Mouse (Mus musculus) forebrain, embryonic 16.5 days (tissue): ENCODE data around the gene Slc22a3. TPM values are rescaled to one million over a fixed set of nuclear protein-coding genes. Genes with fewer than 3 reads are reported as not detected.
A peak's percentile ranks its signal among the peaks of the same experiment; 100 is the strongest.

Source experiments
- ATAC-seq: fragments of 200-750 bp; cut with Nextera tagmentation; 2 replicates; pipeline ENCODE4 v1.8.0; 2017; ENCODE audit warnings: mild to moderate bottlenecking, moderate library complexity
- H3K27ac ChIP-seq: fragments of 300-500 bp; sonication (generic); 2 replicates; pipeline ENCODE4 v1.5.1; 2014; ENCODE audit warnings: low read length, control low read depth
- H3K27me3 ChIP-seq: fragments of 300-500 bp; sonication (generic); replicated peaks from 2 replicates; pipeline ENCODE4 v1.6.1; 2014; ENCODE audit warnings: low read length; ENCODE audit not compliant: control insufficient read depth, insufficient read depth
- H3K36me3 ChIP-seq: fragments of 300-500 bp; sonication (generic); 2 replicates; pipeline ENCODE4 v1.6.1; 2014; ENCODE audit not compliant: control insufficient read depth, insufficient read depth
- H3K4me1 ChIP-seq: fragments of 300-500 bp; sonication (generic); replicated peaks from 2 replicates; pipeline ENCODE4 v1.6.1; 2014; ENCODE audit warnings: low read length; ENCODE audit not compliant: control insufficient read depth, insufficient read depth
- H3K4me2 ChIP-seq: fragments of 300-500 bp; sonication (generic); 2 replicates; pipeline ENCODE4 v1.6.1; 2014; ENCODE audit warnings: mild to moderate bottlenecking, low read length, control low read depth
- H3K4me3 ChIP-seq: fragments of 300-500 bp; sonication (generic); replicated peaks from 2 replicates; pipeline ENCODE4 v1.5.1; 2014; ENCODE audit warnings: mild to moderate bottlenecking, low read length, control low read depth
- H3K9ac ChIP-seq: fragments of 300-500 bp; sonication (generic); replicated peaks from 2 replicates; pipeline ENCODE4 v1.6.1; 2014; ENCODE audit warnings: low read depth, low read length, control low read depth
- H3K9me3 ChIP-seq: fragments of 300-500 bp; sonication (generic); 2 replicates; pipeline ENCODE4 v1.6.1; 2016; ENCODE audit warnings: low read length; ENCODE audit not compliant: control insufficient read depth
- WGBS: fragments of 180-500 bp; shearing (Covaris S2); extraction: QIAGEN DNeasy Blood & Tissue Kit; methylation state at CpG from one replicate; pipeline ENCODE4 v1.1.7; 2014; 5-methylcytosine and 5-hydroxymethylcytosine counted together
- polyA plus RNA-seq: library from polyadenylated mRNA; unstranded; fragments of >200 nt; fragmentation: Nextera tagmentation; extraction: Ambion mirVana; gene quantifications from 2 replicates; pipeline ENCODE4 v1.2.1, GENCODE M21; 2015

Slc22a3 gene
- polyA plus RNA-seq, 1 experiment from 2014 or later, result 1.1 TPM

GRCm38 (mm10) chr17:12416250-12416895 lies 91.1 kb downstream of the Slc22a3 start:
- no peaks in the 10 kb centered on the region for H3K4me1 ChIP-seq
- no peaks in the 10 kb centered on the region for H3K27me3 ChIP-seq
- no peak overlapping the region for H3K9ac ChIP-seq
- peak; percentile 58 for ATAC-seq
- no peak overlapping the region for H3K4me3 ChIP-seq
- no peaks in the 10 kb centered on the region for H3K9me3 ChIP-seq
- H3K36me3 ChIP-seq, result no peaks in the 10 kb centered on the region
- WGBS, result 42% methylated on average over 6 of the region's 6 CpGs
- H3K27ac ChIP-seq, result no peak overlapping the region
- no peak overlapping the region for H3K4me2 ChIP-seq

DNA sequence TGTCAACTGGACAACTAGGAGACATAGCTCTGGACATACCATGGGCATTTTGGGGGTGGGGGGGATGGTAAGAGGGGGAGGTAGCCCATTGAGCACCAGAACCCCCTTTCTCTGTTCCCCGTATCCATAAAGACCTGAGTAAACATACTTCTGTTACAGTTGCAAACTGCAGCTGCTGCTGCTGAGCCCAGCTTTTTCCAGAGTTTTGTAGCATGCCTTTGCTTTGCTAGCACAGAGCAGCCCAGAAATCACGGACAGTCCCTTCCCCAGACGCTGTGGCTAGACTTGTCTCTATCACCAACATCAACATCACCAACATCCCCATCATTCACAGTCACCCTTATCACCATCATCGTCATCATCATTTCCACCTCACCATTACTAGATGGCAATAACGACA lies 91.8 kb downstream of the Slc22a3 start:
- H3K27ac ChIP-seq, result no peak overlapping the region
- H3K4me3 ChIP-seq, result no peak overlapping the region
- no peak overlapping the region for H3K4me2 ChIP-seq
- H3K36me3 ChIP-seq, result no peaks in the 10 kb centered on the region
- H3K9me3 ChIP-seq, result no peaks in the 10 kb centered on the region
- WGBS, result 76% methylated on average over 5 of the region's 5 CpGs
- H3K4me1 ChIP-seq, result no peaks in the 10 kb centered on the region
- H3K9ac ChIP-seq, result no peak overlapping the region
- ATAC-seq, result no peak
- H3K27me3 ChIP-seq, result no peaks in the 10 kb centered on the region

DNA sequence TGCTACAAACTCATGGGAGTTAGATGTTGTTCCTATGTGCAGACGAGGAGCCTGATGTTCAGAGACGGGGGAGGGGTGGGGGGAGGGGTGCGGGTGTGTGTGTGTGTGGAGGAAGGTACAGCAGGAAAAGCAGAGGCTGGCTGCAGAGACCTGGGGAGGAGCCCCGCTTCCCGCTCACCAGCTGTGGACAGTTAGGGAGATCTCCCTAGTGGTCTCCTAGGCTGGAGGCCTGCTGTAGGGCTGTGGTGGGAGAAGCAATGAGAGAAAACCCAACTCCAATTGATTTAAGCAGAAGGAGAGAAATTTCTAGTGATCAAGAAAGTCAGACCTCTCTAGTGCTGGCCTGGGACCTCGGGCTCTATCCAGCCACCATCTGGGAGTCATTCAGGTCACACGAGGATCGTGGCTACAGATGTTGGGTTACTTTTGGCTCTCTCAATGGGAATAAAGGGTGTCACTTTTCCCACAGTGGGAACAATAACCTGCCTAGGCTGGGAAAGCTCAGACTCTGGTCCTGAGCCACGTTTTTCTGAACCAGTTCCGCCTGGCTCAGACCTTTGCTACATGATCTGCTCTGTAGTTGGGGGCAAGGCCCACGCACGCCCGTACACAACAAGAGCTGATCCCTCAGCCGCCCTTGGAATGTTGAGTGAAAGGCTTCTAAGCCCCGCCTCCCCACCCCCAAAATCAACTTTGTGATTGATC lies 92.3 kb downstream of the Slc22a3 start:
- H3K36me3 ChIP-seq, result no peaks in the 10 kb centered on the region
- no peak overlapping the region for H3K4me2 ChIP-seq
- no peaks in the 10 kb centered on the region for H3K9me3 ChIP-seq
- H3K27me3 ChIP-seq, result no peaks in the 10 kb centered on the region
- no peak overlapping the region for H3K9ac ChIP-seq
- H3K4me1 ChIP-seq, result no peaks in the 10 kb centered on the region
- 0 out of 2 replicates have a peak, but pooled peaks have one; percentile 31 for ATAC-seq
- no peak overlapping the region for H3K4me3 ChIP-seq
- 53% methylated on average over 15 of the region's 15 CpGs for WGBS
- no peak overlapping the region for H3K27ac ChIP-seq

GRCm38 (mm10) chr17:12412891-12413237 lies 94.6 kb downstream of the Slc22a3 start:
- no peak overlapping the region for H3K9ac ChIP-seq

GRCm38 (mm10) chr17:12412181-12412890 lies 95.2 kb downstream of the Slc22a3 start:
- Histone ChIP-seq H3K9me3 (no peaks in the 10 kb centered on the region), H3K4me2 (no peak overlapping the region), H3K36me3 (no peaks in the 10 kb centered on the region), H3K4me3 (no peak overlapping the region), H3K27me3 (no peaks in the 10 kb centered on the region), H3K27ac (no peak overlapping the region), H3K9ac (no peak overlapping the region), H3K4me1 (no peaks in the 10 kb centered on the region)
- ATAC-seq, result no peak
- WGBS, result 65% methylated on average over 10 of the region's 10 CpGs

More at GRCm38 (mm10) chr17:12412891-12413237, 94.6 kb downstream of the Slc22a3 start:
- H3K4me2 ChIP-seq, result no peak overlapping the region
- H3K9me3 ChIP-seq, result no peaks in the 10 kb centered on the region
- no peaks in the 10 kb centered on the region for H3K27me3 ChIP-seq
- no peak for ATAC-seq
- 70% methylated on average over 3 of the region's 3 CpGs for WGBS
- no peaks in the 10 kb centered on the region for H3K36me3 ChIP-seq
- no peaks in the 10 kb centered on the region for H3K4me1 ChIP-seq
- H3K27ac ChIP-seq, result no peak overlapping the region
- H3K4me3 ChIP-seq, result no peak overlapping the region

GRCm38 (mm10) chr17:12409346-12409944 lies 98.1 kb downstream of the Slc22a3 start:
- 70% methylated on average over 11 of the region's 11 CpGs for WGBS
- no peaks in the 10 kb centered on the region for H3K4me1 ChIP-seq
- H3K9me3 ChIP-seq, result no peaks in the 10 kb centered on the region

DNA sequence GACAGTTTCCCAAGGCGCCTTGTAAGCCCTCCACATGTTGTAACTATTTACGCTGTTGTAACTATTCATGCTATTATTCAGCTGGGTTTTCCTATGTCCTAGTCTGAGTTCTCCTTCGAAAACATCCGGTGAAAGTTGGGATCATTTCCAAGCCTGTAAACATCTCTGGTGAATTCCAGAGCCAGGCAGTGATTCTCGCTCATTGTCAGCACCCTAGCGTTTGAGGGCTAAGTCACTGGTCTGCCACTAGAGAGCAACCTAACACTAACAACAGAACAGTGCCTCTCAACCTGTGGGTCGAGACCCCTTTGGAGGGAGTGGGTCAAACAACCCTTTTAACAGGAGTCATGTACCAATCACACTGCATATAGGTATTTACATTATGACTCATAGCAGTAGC lies 104.1 kb downstream of the Slc22a3 start:
- Histone ChIP-seq H3K36me3 (no peaks in the 10 kb centered on the region), H3K4me3 (no peak overlapping the region), H3K4me2 (no peak overlapping the region), H3K27me3 (no peaks in the 10 kb centered on the region), H3K9me3 (no peaks in the 10 kb centered on the region), H3K4me1 (no peaks in the 10 kb centered on the region), H3K9ac (no peak overlapping the region), H3K27ac (no peak overlapping the region)
- no peak for ATAC-seq
- 68% methylated on average over 7 of the region's 7 CpGs for WGBS

More at GRCm38 (mm10) chr17:12409346-12409944, 98.1 kb downstream of the Slc22a3 start:
- Histone ChIP-seq H3K27ac (no peak overlapping the region), H3K4me3 (no peak overlapping the region), H3K4me2 (no peak overlapping the region), H3K27me3 (no peaks in the 10 kb centered on the region), H3K9ac (no peak overlapping the region), H3K36me3 (no peaks in the 10 kb centered on the region)
- ATAC-seq, result no peak

DNA sequence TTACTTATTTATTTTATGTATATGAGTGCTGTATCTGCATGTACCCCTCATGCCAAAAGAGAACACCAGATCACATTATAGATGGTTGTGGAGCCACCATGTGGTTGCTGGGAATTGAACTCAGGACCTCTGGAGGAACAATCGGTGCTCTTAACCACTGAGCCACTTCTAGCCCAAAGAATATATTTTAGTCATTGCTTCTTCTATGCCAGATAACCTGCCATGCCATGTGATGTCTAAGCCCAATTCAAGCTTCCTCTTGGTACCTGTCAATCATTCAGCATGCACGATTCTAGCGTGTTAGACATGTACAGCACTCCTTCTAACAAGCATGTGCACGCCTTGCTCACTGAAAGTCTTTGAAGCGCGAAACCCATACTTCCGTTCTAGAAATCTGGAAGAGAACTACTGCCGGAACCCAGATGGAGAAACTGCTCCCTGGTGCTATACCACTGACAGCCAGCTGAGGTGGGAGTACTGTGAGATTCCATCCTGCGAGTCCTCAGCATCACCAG lies 111.3 kb downstream of the Slc22a3 start:
- Histone ChIP-seq H3K4me3 (no peak overlapping the region), H3K4me2 (no peak overlapping the region), H3K36me3 (no peaks in the 10 kb centered on the region), H3K27ac (no peak overlapping the region), H3K9ac (no peak overlapping the region), H3K27me3 (no peaks in the 10 kb centered on the region), H3K4me1 (no peaks in the 10 kb centered on the region), H3K9me3 (no peaks in the 10 kb centered on the region)
- 93% methylated on average over 9 of the region's 9 CpGs for WGBS
- ATAC-seq, result no peak

DNA sequence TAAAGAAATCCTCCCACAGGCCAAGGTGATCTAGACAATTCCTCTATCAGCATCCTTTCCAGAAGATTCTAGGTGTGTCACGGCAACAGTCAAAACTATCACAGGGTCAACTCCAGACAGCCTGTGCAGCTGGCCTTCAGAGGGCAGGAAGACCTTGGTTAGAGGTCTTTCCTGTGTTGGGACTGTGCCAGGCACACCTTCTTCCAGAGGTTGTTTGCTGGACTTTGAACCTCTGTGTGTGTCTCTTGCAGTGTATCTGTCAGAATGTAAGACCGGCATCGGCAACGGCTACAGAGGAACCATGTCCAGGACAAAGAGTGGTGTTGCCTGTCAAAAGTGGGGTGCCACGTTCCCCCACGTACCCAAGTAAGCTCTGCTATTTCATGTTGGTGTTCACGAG lies 119.3 kb downstream of the Slc22a3 start:
- Histone ChIP-seq H3K4me2 (no peak overlapping the region), H3K4me1 (no peaks in the 10 kb centered on the region), H3K9me3 (no peaks in the 10 kb centered on the region), H3K27me3 (no peaks in the 10 kb centered on the region), H3K9ac (no peak overlapping the region), H3K4me3 (no peak overlapping the region), H3K27ac (no peak overlapping the region), H3K36me3 (no peaks in the 10 kb centered on the region)
- WGBS, result 93% methylated on average over 7 of the region's 7 CpGs
- no peak for ATAC-seq
